In the genomic region with DNA sequence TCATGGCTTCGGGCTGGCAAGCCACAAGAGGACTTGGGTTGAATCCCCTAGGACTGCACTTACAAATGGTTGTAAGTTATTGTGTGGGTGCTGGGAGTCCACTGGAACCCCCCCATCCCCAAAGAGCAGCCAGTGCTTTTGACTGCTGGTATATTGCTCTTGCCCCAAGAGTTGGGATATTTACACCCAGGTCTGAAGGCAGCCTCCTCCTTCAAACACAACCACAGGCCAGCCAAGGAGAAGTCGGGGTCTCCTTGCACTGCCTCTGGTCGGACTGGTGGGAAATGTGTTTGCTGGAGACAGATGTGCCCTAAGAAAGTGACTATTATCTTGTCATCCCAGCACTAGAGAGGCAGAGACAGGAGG, we compare ENCODE assay signal across 8 mouse cellular contexts. TPM values are rescaled to one million over a fixed set of nuclear protein-coding genes. Genes with fewer than 3 reads are reported as not detected.
DNase-seq lines count a peak whose midpoint lies in the region; ATAC-seq and TF ChIP-seq lines count a peak whose summit lies in the region.

No protein-coding gene starts in this region.

- intact Hi-C loops in heart, postnatal 10 days (cut with DNase I), result no loop called here

- TF ChIP-seq POLR2A in testis, adult 2 months (IDR thresholded peaks at IDR 0.05; ENCODE audit: control insufficient read depth, low read depth, low read length), result no peak
- TF ChIP-seq POLR2A in limb, embryonic 14.5 days (IDR thresholded peaks at IDR 0.05; ENCODE audit: borderline replicate concordance, extremely low read depth, insufficient read depth, insufficient read length), result no peak

- no peak for ATAC-seq in heart, embryonic 15.5 days (replicated peaks; ENCODE audit: insufficient number of reproducible peaks, insufficient read depth, low FRiP score, low read depth)
- no peak for ATAC-seq in limb, embryonic 14.5 days (ENCODE audit: low FRiP score, low read depth)
- no peak for ATAC-seq in forebrain, embryonic 13.5 days
- ATAC-seq in frontal cortex, adult (ENCODE audit: low TSS enrichment), result no peak

- H3K9ac ChIP-seq in heart, embryonic 15.5 days, result no peak overlapping the region
- no peak overlapping the region for H3K9ac ChIP-seq in limb, embryonic 14.5 days (ENCODE audit: low read depth, low read length, severe bottlenecking)
- no peak overlapping the region for H3K9ac ChIP-seq in forebrain, embryonic 13.5 days

- peak overlapping the region; percentile 98 for H3K27ac ChIP-seq in heart, embryonic 15.5 days
- H3K27ac ChIP-seq in testis, adult 2 months (ENCODE audit: control insufficient read depth, insufficient read depth, low read depth, low read length), result peak overlapping the region; percentile 10; the same call in 1 of the 2 replicates
- peak overlapping the region; percentile 87; the same call in 1 of the 2 replicates for H3K27ac ChIP-seq in limb, embryonic 14.5 days (replicated peaks; ENCODE audit: low read depth, low read length)
- H3K27ac ChIP-seq in forebrain, embryonic 13.5 days, result no peak overlapping the region

- no peak for DNase-seq in heart, postnatal 10 days
- no peak for DNase-seq in testis, postnatal 10 days (ENCODE audit: low spot score)
- DNase-seq in limb, embryonic 14.5 days (ENCODE audit: low spot score), result no peak
- DNase-seq in urinary bladder, postnatal 25 days (ENCODE audit: low spot score), result no peak

- whole genome bisulfite sequencing in heart, embryonic 15.5 days, result 77% methylated on average over 3 of the region's 3 CpGs
- 77% methylated on average over 3 of the region's 3 CpGs for WGBS in limb, embryonic 14.5 days
- WGBS in forebrain, embryonic 13.5 days, result 84% methylated on average over 3 of the region's 3 CpGs

- H3K27me3 ChIP-seq in heart, embryonic 15.5 days, result no peaks in the 10 kb centered on the region
- H3K27me3 ChIP-seq in testis, adult 2 months (ENCODE audit: control insufficient read depth, insufficient read depth, low read length), result no peaks in the 10 kb centered on the region
- H3K27me3 ChIP-seq in limb, embryonic 14.5 days (ENCODE audit: control insufficient read depth, insufficient read depth, low read length), result no peaks in the 10 kb centered on the region
- no peaks in the 10 kb centered on the region for H3K27me3 ChIP-seq in forebrain, embryonic 13.5 days

- 0 out of 2 replicates have a peak overlapping the region, but pooled peaks have one; percentile 47 for H3K4me3 ChIP-seq in heart, embryonic 15.5 days
- H3K4me3 ChIP-seq in testis, adult 2 months (ENCODE audit: control insufficient read depth, low read depth, low read length), result no peak overlapping the region
- H3K4me3 ChIP-seq in limb, embryonic 14.5 days (replicated peaks; ENCODE audit: low read length), result no peak overlapping the region
- H3K4me3 ChIP-seq in forebrain, embryonic 13.5 days, result no peak overlapping the region

- 0 out of 2 replicates have a peak, but pooled peaks cover 3% of the 10 kb centered on the region for H3K36me3 ChIP-seq in heart, embryonic 15.5 days
- H3K36me3 ChIP-seq in testis, adult 2 months (ENCODE audit: control insufficient read depth, insufficient read depth, low read length), result no peaks in the 10 kb centered on the region
- H3K36me3 ChIP-seq in limb, embryonic 14.5 days (ENCODE audit: control insufficient read depth, insufficient read depth, low read length), result peaks cover 8% of the 10 kb centered on the region
- peaks cover 13% of the 10 kb centered on the region for H3K36me3 ChIP-seq in forebrain, embryonic 13.5 days (ENCODE audit: poor library complexity, severe bottlenecking)

- H3K4me2 ChIP-seq in heart, embryonic 15.5 days, result no peak overlapping the region
- peak overlapping the region; percentile 81 for H3K4me2 ChIP-seq in limb, embryonic 14.5 days (replicated peaks; ENCODE audit: low read depth, low read length, severe bottlenecking)
- no peak overlapping the region for H3K4me2 ChIP-seq in forebrain, embryonic 13.5 days

- H3K9me3 ChIP-seq in heart, embryonic 15.5 days (replicated peaks), result no peaks in the 10 kb centered on the region
- no peaks in the 10 kb centered on the region for H3K9me3 ChIP-seq in limb, embryonic 14.5 days (ENCODE audit: control insufficient read depth, low read length)
- H3K9me3 ChIP-seq in forebrain, embryonic 13.5 days (replicated peaks), result no peaks in the 10 kb centered on the region

- TF ChIP-seq CTCF in testis, adult 2 months (IDR thresholded peaks at IDR 0.05; ENCODE audit: control insufficient read depth, insufficient read depth, insufficient replicate concordance, low read depth, low read length), result no peak

- H3K4me1 ChIP-seq in heart, embryonic 15.5 days (replicated peaks), result peaks cover 92% of the 10 kb centered on the region
- peaks cover 45% of the 10 kb centered on the region for H3K4me1 ChIP-seq in testis, adult 2 months (ENCODE audit: control insufficient read depth, insufficient read depth, low read length)
- H3K4me1 ChIP-seq in limb, embryonic 14.5 days (ENCODE audit: control insufficient read depth, insufficient read depth, low read length), result peaks cover 68% of the 10 kb centered on the region
- peaks cover 70% of the 10 kb centered on the region for H3K4me1 ChIP-seq in forebrain, embryonic 13.5 days

RNA-seq across cellular contexts. Expression of a gene that starts 3.6 kb away (rescaled TPM):
- polyA plus RNA-seq in heart, embryonic 15.5 days (2015; fragmentation: Nextera tagmentation; extraction: Ambion mirVana), result 86.7 and 90.2 TPM in 2 replicates
- 100 to 1,000 TPM; 113 to 134 TPM for total RNA-seq in heart, postnatal 10 days (2021)
- 105 and 127 TPM in 2 replicates for polyA plus RNA-seq in testis, adult 2 months (2012; rRNA removed)
- 286 and 289 TPM in 2 replicates for polyA plus RNA-seq in limb, embryonic 14.5 days (2012; rRNA removed)
- polyA plus RNA-seq in limb, embryonic 14.5 days (2014; fragmentation: Nextera tagmentation; extraction: Ambion mirVana), result 101 and 106 TPM in 2 replicates
- 274 and 308 TPM in 2 replicates for polyA plus RNA-seq in forebrain, embryonic 13.5 days (2015; fragmentation: Nextera tagmentation; extraction: Ambion mirVana)

RNA-seq across cellular contexts. Expression of a gene that starts 10.5 kb away (rescaled TPM):
- polyA plus RNA-seq in heart, embryonic 15.5 days (2015; fragmentation: Nextera tagmentation; extraction: Ambion mirVana), result 7.7 and 9.1 TPM in 2 replicates
- total RNA-seq in heart, postnatal 10 days (2021), result 1 to 10 TPM; 3.1 to 3.4 TPM
- polyA plus RNA-seq in testis, adult 2 months (2012; rRNA removed), result 7.4 and 7.9 TPM in 2 replicates
- polyA plus RNA-seq in limb, embryonic 14.5 days (2012; rRNA removed), result 10.9 and 15.5 TPM in 2 replicates
- polyA plus RNA-seq in limb, embryonic 14.5 days (2014; fragmentation: Nextera tagmentation; extraction: Ambion mirVana), result 8.5 and 12.8 TPM in 2 replicates
- 12.2 and 12.6 TPM in 2 replicates for polyA plus RNA-seq in forebrain, embryonic 13.5 days (2015; fragmentation: Nextera tagmentation; extraction: Ambion mirVana)

RNA-seq across cellular contexts. Expression of a gene that starts 14.2 kb away (rescaled TPM):
- polyA plus RNA-seq in heart, embryonic 15.5 days (2015; fragmentation: Nextera tagmentation; extraction: Ambion mirVana), result 11.6 and 16.8 TPM in 2 replicates
- total RNA-seq in heart, postnatal 10 days (2021), result 100 to 1,000 TPM; 132 to 190 TPM
- polyA plus RNA-seq in testis, adult 2 months (2012; rRNA removed), result 70.1 and 79.2 TPM in 2 replicates
- 108 and 161 TPM in 2 replicates for polyA plus RNA-seq in limb, embryonic 14.5 days (2012; rRNA removed)
- polyA plus RNA-seq in limb, embryonic 14.5 days (2014; fragmentation: Nextera tagmentation; extraction: Ambion mirVana), result 33.4 and 39.6 TPM in 2 replicates
- 35.1 and 37.9 TPM in 2 replicates for polyA plus RNA-seq in forebrain, embryonic 13.5 days (2015; fragmentation: Nextera tagmentation; extraction: Ambion mirVana)

RNA-seq across cellular contexts. Expression of a gene that starts 17.1 kb away (rescaled TPM):
- 8.6 and 9.7 TPM in 2 replicates for polyA plus RNA-seq in heart, embryonic 15.5 days (2015; fragmentation: Nextera tagmentation; extraction: Ambion mirVana)
- total RNA-seq in heart, postnatal 10 days (2021), result 1 to 10 TPM; 1.4 to 1.7 TPM
- polyA plus RNA-seq in testis, adult 2 months (2012; rRNA removed), result 1.1 and 1.4 TPM in 2 replicates
- 41.7 and 67.7 TPM in 2 replicates for polyA plus RNA-seq in limb, embryonic 14.5 days (2012; rRNA removed)
- 31.5 and 38.6 TPM in 2 replicates for polyA plus RNA-seq in limb, embryonic 14.5 days (2014; fragmentation: Nextera tagmentation; extraction: Ambion mirVana)
- 17.7 and 19.5 TPM in 2 replicates for polyA plus RNA-seq in forebrain, embryonic 13.5 days (2015; fragmentation: Nextera tagmentation; extraction: Ambion mirVana)

RNA-seq across cellular contexts. Expression of a gene that starts 21.6 kb away (rescaled TPM):
- polyA plus RNA-seq in heart, embryonic 15.5 days (2015; fragmentation: Nextera tagmentation; extraction: Ambion mirVana), result 1.7 and 2.9 TPM in 2 replicates
- total RNA-seq in heart, postnatal 10 days (2021), result 1 to 10 TPM; 3.2 to 4.1 TPM
- polyA plus RNA-seq in testis, adult 2 months (2012; rRNA removed), result 3.8 and 5.1 TPM in 2 replicates
- polyA plus RNA-seq in limb, embryonic 14.5 days (2012; rRNA removed), result 28.9 and 36.0 TPM in 2 replicates
- polyA plus RNA-seq in limb, embryonic 14.5 days (2014; fragmentation: Nextera tagmentation; extraction: Ambion mirVana), result 7.5 and 9.3 TPM in 2 replicates
- 21.2 and 26.8 TPM in 2 replicates for polyA plus RNA-seq in forebrain, embryonic 13.5 days (2015; fragmentation: Nextera tagmentation; extraction: Ambion mirVana)
